Mouse (Mus musculus) brain, embryonic 14.5 days (tissue): Measurements from ENCODE around the gene Deaf1.

Experiments
- CTCF ChIP-seq: fragments of 200-500 bp; IDR thresholded peaks from 2 replicates; pipeline ENCODE4 v1.5.1; 2012; ENCODE audit warnings: inconsistent platforms, mild to moderate bottlenecking, moderate library complexity, borderline replicate concordance; ENCODE audit not compliant: insufficient read depth, insufficient read length; ENCODE audit errors: extremely low read depth
- POLR2A ChIP-seq: fragments of 200-500 bp; IDR thresholded peaks from 2 replicates; pipeline ENCODE4 v1.6.1; 2012; ENCODE audit warnings: mild to moderate bottlenecking, inconsistent platforms, borderline replicate concordance; ENCODE audit not compliant: poor library complexity, insufficient read depth, insufficient read length, severe bottlenecking; ENCODE audit errors: extremely low read depth

DNA sequence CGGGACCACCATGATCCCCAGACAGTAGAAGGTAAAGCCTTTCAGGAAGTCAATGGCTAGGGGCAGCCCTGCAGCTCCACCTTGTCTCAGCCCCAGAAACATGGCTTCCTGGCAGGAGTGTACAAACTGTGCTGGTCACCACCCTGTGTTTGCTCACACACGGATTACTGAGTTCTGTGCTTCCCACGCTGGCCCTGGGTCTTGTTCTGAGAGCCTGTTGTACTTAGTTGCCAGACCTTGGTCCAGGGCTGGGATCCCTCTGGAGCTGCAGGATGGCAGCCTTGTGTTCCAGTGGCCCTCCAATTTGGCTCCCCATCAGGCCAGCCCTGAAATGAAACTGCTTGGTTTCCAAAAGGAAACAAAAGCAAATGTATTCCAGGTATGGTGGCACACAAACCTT is 8.8 kb upstream of the Deaf1 start:
- TF ChIP-seq POLR2A (no peak), CTCF (no peak)
